Mouse (Mus musculus): ENCODE data around the gene Cxcl17. TPM values are rescaled to one million over a fixed set of nuclear protein-coding genes. Genes with fewer than 3 reads are reported as not detected.
A peak's percentile ranks its signal among the peaks of the same experiment; 100 is the strongest.

Cxcl17 gene
- total and polyA plus RNA-seq, 3 experiments: 8.1 TPM; not detected in 2

- Histone ChIP-seq H3K27ac (no peak overlapping the region), H3K9ac (ENCODE audit: low read depth, low read length) (no peak overlapping the region), H3K79me2 (replicated peaks; ENCODE audit: control insufficient read depth, insufficient read depth, low read length) (no peaks in the 10 kb centered on the region), H3K4me3 (no peak overlapping the region), H3K4me1 (ENCODE audit: control insufficient read depth, insufficient read depth, low read length) (peaks cover 17% of the 10 kb centered on the region), H3K36me3 (ENCODE audit: control insufficient read depth, insufficient read depth, low read length) (peaks cover 12% of the 10 kb centered on the region), H3K27me3 (ENCODE audit: control insufficient read depth, insufficient read depth, low read length) (no peaks in the 10 kb centered on the region)
- no peak for TF ChIP-seq POLR2A (IDR thresholded peaks at IDR 0.05; ENCODE audit: insufficient read depth, low read depth, low read length)
- TF ChIP-seq EP300 (IDR thresholded peaks at IDR 0.05; ENCODE audit: insufficient read depth, low read depth, low read length): no peak
- TF ChIP-seq CTCF (IDR thresholded peaks at IDR 0.05): no peak
- DNase-seq: no peak
- intact Hi-C loops (cut with DNase I): no loop called here
Observed at GRCm38 (mm10) chr7:25382541-25382940, 30.1 kb downstream of the Cxcl17 start.

- TF ChIP-seq CTCF (IDR thresholded peaks at IDR 0.05): no peak
- Histone ChIP-seq H3K27ac (no peak overlapping the region), H3K27me3 (ENCODE audit: control insufficient read depth, insufficient read depth, low read length) (no peaks in the 10 kb centered on the region), H3K4me3 (no peak overlapping the region), H3K4me1 (ENCODE audit: control insufficient read depth, insufficient read depth, low read length) (peaks cover 18% of the 10 kb centered on the region), H3K79me2 (replicated peaks; ENCODE audit: control insufficient read depth, insufficient read depth, low read length) (no peaks in the 10 kb centered on the region), H3K36me3 (ENCODE audit: control insufficient read depth, insufficient read depth, low read length) (peaks cover 8% of the 10 kb centered on the region), H3K9ac (ENCODE audit: low read depth, low read length) (no peak overlapping the region)
- intact Hi-C loops (cut with DNase I): no loop called here
- DNase-seq: no peak
- WGBS: 51% methylated on average over 3 of the region's 3 CpGs
Observed at GRCm38 (mm10) chr7:25381284-25381680, 31.4 kb downstream of the Cxcl17 start.

GRCm38 (mm10) chr7:25380392-25381283, 32.0 kb downstream of the Cxcl17 start:
- Histone ChIP-seq H3K27me3 (ENCODE audit: control insufficient read depth, insufficient read depth, low read length) (no peaks in the 10 kb centered on the region), H3K9ac (ENCODE audit: low read depth, low read length) (no peak overlapping the region), H3K79me2 (replicated peaks; ENCODE audit: control insufficient read depth, insufficient read depth, low read length) (no peaks in the 10 kb centered on the region), H3K27ac (no peak overlapping the region), H3K4me3 (no peak overlapping the region), H3K4me1 (ENCODE audit: control insufficient read depth, insufficient read depth, low read length) (peaks cover 14% of the 10 kb centered on the region), H3K36me3 (ENCODE audit: control insufficient read depth, insufficient read depth, low read length) (peaks cover 7% of the 10 kb centered on the region)
- WGBS: 52% methylated on average over 18 of the region's 18 CpGs
- DNase-seq: peak; percentile 30 to 48
- TF ChIP-seq EP300 (IDR thresholded peaks at IDR 0.05; ENCODE audit: insufficient read depth, low read depth, low read length): no peak
- intact Hi-C loops (cut with DNase I): no loop called here

- H3K4me3 ChIP-seq: peak overlapping the region; percentile 28; the same call in 1 of the 2 replicates
- H3K79me2 ChIP-seq (replicated peaks; ENCODE audit: control insufficient read depth, insufficient read depth, low read length): no peaks in the 10 kb centered on the region
- peaks cover 2% of the 10 kb centered on the region for H3K36me3 ChIP-seq (ENCODE audit: control insufficient read depth, insufficient read depth, low read length)
- peaks cover 7% of the 10 kb centered on the region for H3K4me1 ChIP-seq (ENCODE audit: control insufficient read depth, insufficient read depth, low read length)
- TF ChIP-seq CTCF (IDR thresholded peaks at IDR 0.05) (peak; percentile 68), POLR2A (IDR thresholded peaks at IDR 0.05; ENCODE audit: insufficient read depth, low read depth, low read length) (no peak)
- peak overlapping the region; percentile 21 for H3K27ac ChIP-seq
- H3K9ac ChIP-seq (ENCODE audit: low read depth, low read length): peak overlapping the region; percentile 4; the same call in 1 of the 2 replicates
- H3K27me3 ChIP-seq (ENCODE audit: control insufficient read depth, insufficient read depth, low read length): no peaks in the 10 kb centered on the region
- whole genome bisulfite sequencing: 22% methylated on average over 42 of the region's 42 CpGs
- intact Hi-C loops (cut with DNase I): loop anchor here (2.0 to 5.0 kb wide), 2 partner anchors 15 to 132 kb away; no protein-coding TSS in a partner anchor
- peak; percentile 64 to 65 for DNase-seq
Observed at GRCm38 (mm10) chr7:25379551-25380351, 32.9 kb downstream of the Cxcl17 start.

GRCm38 (mm10) chr7:25378181-25379100, 34.2 kb downstream of the Cxcl17 start:
- H3K9ac ChIP-seq (ENCODE audit: low read depth, low read length): no peak overlapping the region
- 74% methylated on average over 13 of the region's 13 CpGs for WGBS
- TF ChIP-seq EP300 (IDR thresholded peaks at IDR 0.05; ENCODE audit: insufficient read depth, low read depth, low read length) (peak; percentile 21; the same call in 1 of the 2 replicates), CTCF (IDR thresholded peaks at IDR 0.05) (no peak), POLR2A (IDR thresholded peaks at IDR 0.05; ENCODE audit: insufficient read depth, low read depth, low read length) (peak; percentile 52)
- H3K4me3 ChIP-seq: no peak overlapping the region
- intact Hi-C loops (cut with DNase I): loop anchor here (2.0 to 5.0 kb wide), 2 partner anchors 16 to 131 kb away; no protein-coding TSS in a partner anchor
- H3K4me1 ChIP-seq (ENCODE audit: control insufficient read depth, insufficient read depth, low read length): peaks cover 5% of the 10 kb centered on the region
- no peaks in the 10 kb centered on the region for H3K79me2 ChIP-seq (replicated peaks; ENCODE audit: control insufficient read depth, insufficient read depth, low read length)
- peaks cover 2% of the 10 kb centered on the region for H3K36me3 ChIP-seq (ENCODE audit: control insufficient read depth, insufficient read depth, low read length)
- no peak for DNase-seq
- H3K27me3 ChIP-seq (ENCODE audit: control insufficient read depth, insufficient read depth, low read length): no peaks in the 10 kb centered on the region
- H3K27ac ChIP-seq: no peak overlapping the region
